Mouse (Mus musculus) testis, adult 2 months (tissue): Measurements from ENCODE around the gene Hist1h2ag. TPM values are rescaled to one million over a fixed set of nuclear protein-coding genes. Genes with fewer than 3 reads are reported as not detected.
A peak's percentile ranks its signal among the peaks of the same experiment; 100 is the strongest.

Experiments
- H3K27ac ChIP-seq: fragments of 200-500 bp; 2 replicates; pipeline ENCODE4 v1.5.1; 2012; ENCODE audit warnings: low read depth, low read length; ENCODE audit not compliant: control insufficient read depth, insufficient read depth
- H3K27me3 ChIP-seq: fragments of 200-500 bp; 2 replicates; pipeline ENCODE4 v1.6.1; 2012; ENCODE audit warnings: mild to moderate bottlenecking, low read length, moderate library complexity; ENCODE audit not compliant: control insufficient read depth, insufficient read depth
- H3K36me3 ChIP-seq: fragments of 200-500 bp; 2 replicates; pipeline ENCODE4 v1.6.1; 2012; ENCODE audit warnings: mild to moderate bottlenecking, low read length; ENCODE audit not compliant: control insufficient read depth, insufficient read depth
- H3K4me1 ChIP-seq: fragments of 200-500 bp; 2 replicates; pipeline ENCODE4 v1.6.1; 2012; ENCODE audit warnings: low read length; ENCODE audit not compliant: control insufficient read depth, insufficient read depth
- H3K4me3 ChIP-seq: fragments of 200-500 bp; 2 replicates; pipeline ENCODE4 v1.5.1; 2012; ENCODE audit warnings: low read depth, mild to moderate bottlenecking, low read length, moderate library complexity, mixed read lengths; ENCODE audit not compliant: control insufficient read depth
- CTCF ChIP-seq: fragments of 200-500 bp; IDR thresholded peaks from 2 replicates; pipeline ENCODE4 v1.5.1; 2012; ENCODE audit warnings: low read depth, mild to moderate bottlenecking, inconsistent platforms, low read length, moderate library complexity; ENCODE audit not compliant: control insufficient read depth, insufficient read depth, insufficient replicate concordance
- POLR2A ChIP-seq: fragments of 200-500 bp; IDR thresholded peaks from 2 replicates; pipeline ENCODE4 v1.6.1; 2012; ENCODE audit warnings: low read depth, mild to moderate bottlenecking, inconsistent platforms, low read length, moderate library complexity; ENCODE audit not compliant: control insufficient read depth
- polyA plus RNA-seq: library from polyadenylated mRNA; depleted of rRNA; stranded (reverse); fragments of >200 nt; gene quantifications from 2 replicates; pipeline ENCODE4 v1.2.3, GENCODE M21; 2012

Gene Hist1h2ag
- polyA plus RNA-seq, 1 experiment, result 4.8 TPM

DNA sequence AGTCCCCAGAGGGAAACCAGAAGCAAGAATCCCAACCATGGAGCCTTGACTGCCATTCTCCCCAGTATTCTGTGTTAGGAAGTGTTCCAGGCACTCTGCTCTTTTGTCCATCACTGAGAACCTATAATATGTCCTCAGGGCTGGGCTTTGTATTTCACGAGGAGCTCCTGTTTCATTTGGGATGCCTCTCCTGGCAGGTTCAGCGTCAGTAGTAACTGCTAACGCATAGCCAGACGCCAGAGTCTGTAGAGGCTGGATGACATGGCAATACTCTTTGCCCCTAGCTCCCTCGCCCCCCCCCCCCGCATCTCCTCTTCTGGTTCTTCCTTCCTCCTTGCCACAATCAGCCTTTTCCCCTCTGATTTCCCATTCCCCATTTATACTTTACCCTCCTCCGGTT, 33.1 kb downstream of the Hist1h2ag start, which contains the start of gene Prss16:
Gene Prss16 (minus strand): TSS at position 101 of the 400 bp plus-strand sequence.
- Histone ChIP-seq H3K36me3 (no peaks in the 10 kb centered on the region), H3K4me1 (peaks cover 11% of the 10 kb centered on the region), H3K4me3 (no peak within 1 kb of the TSS), H3K27ac (no peak within 1 kb of the TSS), H3K27me3 (peaks cover 5% of the 10 kb centered on the region)
- TF ChIP-seq CTCF (no peak), POLR2A (no peak)

DNA sequence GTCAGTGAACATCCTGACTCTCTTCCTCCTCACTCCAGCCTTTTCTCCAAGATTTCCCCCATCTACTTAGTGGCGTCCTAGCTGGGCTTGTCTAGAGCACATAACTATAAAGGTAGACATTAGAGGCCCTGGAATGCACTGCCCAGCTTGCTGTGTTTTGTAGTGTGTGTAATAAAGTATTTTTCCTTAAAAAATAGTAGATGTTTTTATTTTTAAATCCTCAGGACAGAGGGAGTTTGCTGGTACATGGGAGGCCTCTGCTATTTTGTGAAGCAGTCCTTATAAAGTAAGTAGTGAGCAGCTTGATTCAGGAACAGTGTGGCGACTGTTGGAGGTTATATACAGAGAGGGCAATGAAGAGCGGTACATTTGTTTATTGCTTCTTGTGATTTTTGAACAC, 34.0 kb downstream of the Hist1h2ag start:
- TF ChIP-seq POLR2A (no peak), CTCF (no peak)
- H3K27me3 ChIP-seq, result peaks cover 5% of the 10 kb centered on the region
- H3K4me3 ChIP-seq, result no peak overlapping the region
- no peak overlapping the region for H3K27ac ChIP-seq
- H3K4me1 ChIP-seq, result peaks cover 11% of the 10 kb centered on the region
- no peaks in the 10 kb centered on the region for H3K36me3 ChIP-seq

DNA sequence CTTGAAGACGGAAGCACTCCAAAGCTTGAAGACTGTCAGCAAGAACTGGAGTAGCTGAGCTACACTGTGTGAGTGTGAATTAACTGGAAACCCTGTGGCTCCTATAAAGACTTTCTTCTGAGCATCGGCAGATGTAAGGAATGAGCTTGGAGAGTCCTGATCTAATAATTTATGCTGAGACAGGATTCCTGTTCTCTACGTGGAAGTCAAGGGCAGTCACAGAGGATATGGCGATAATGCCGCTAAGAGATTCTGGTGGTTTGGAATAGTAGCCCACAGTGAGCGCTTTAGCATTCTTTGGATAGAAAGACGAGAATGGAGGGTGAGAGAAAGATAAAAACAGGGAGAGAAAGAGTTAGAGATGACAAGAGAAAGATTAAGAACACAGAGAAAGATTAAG, 34.9 kb downstream of the Hist1h2ag start:
- Histone ChIP-seq H3K4me1 (peaks cover 11% of the 10 kb centered on the region), H3K27ac (no peak overlapping the region), H3K27me3 (peaks cover 5% of the 10 kb centered on the region), H3K4me3 (no peak overlapping the region), H3K36me3 (no peaks in the 10 kb centered on the region)
- TF ChIP-seq POLR2A, result no peak
- no peak for TF ChIP-seq CTCF

DNA sequence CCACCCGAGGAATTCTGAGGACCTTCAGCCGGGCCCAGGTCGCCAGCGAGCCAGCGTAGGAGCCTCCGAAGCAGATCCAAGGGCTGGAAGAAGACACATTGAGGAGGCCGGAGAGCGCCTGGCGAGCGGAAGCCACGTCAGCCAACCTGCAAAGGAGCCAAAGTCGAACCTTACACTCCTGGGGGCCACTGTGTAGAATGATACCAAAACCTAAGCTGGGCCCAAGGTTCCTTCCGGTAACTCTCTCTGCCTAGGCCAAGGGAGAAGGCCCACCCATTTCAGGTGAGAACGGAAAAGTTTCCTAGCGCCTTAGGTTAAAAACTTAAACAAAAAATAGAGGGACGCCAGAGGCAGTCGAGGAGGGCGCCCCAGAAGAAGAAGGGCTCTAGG, 35.6 kb downstream of the Hist1h2ag start:
- H3K4me1 ChIP-seq, result peaks cover 11% of the 10 kb centered on the region
- no peaks in the 10 kb centered on the region for H3K36me3 ChIP-seq
- peaks cover 5% of the 10 kb centered on the region for H3K27me3 ChIP-seq
- no peak overlapping the region for H3K4me3 ChIP-seq
- H3K27ac ChIP-seq, result no peak overlapping the region
- TF ChIP-seq POLR2A (no peak), CTCF (no peak)

DNA sequence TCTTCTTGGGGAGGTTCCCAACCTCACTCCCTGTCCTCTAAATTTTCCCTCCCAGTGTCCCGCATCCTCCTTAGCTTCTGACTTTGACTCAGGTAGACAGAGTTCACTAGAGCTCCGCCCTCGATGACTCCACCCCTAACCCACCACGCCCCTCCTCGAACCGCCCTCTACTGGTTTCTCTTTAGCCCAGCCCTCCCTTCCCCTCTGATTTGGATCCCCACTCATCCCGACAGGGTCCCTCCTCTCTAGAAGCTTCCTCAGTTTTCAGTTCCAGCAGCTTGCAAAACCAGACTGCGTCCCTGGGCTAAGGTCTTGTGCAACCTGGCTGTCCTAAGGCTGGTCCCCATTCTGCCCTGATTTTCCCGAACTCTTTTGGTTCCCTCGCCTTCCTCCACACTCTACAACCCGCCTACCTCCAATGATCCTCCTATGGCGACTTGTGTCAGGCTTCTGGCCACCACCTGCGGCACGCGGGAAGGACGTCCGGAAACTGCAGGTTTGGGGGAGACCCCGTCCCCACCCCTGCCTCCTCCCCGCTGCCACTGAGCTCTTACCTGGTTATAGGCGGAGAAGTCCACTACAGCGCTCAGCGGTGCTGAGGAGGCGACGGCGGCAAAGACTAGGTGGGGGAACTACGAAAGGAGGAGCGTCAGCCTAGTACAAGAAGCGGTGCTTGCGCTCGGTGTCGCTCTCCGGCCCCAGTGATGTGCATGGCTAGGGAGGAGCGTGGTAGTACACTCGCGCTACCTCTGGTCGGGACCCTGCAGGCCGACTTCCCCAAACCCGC, 36.2 kb downstream of the Hist1h2ag start:
- H3K36me3 ChIP-seq, result no peaks in the 10 kb centered on the region
- H3K4me1 ChIP-seq, result peaks cover 11% of the 10 kb centered on the region
- no peak overlapping the region for H3K27ac ChIP-seq
- peak overlapping the region; percentile 32 for H3K4me3 ChIP-seq
- TF ChIP-seq POLR2A, result no peak
- no peak for TF ChIP-seq CTCF
- peaks cover 5% of the 10 kb centered on the region for H3K27me3 ChIP-seq

DNA sequence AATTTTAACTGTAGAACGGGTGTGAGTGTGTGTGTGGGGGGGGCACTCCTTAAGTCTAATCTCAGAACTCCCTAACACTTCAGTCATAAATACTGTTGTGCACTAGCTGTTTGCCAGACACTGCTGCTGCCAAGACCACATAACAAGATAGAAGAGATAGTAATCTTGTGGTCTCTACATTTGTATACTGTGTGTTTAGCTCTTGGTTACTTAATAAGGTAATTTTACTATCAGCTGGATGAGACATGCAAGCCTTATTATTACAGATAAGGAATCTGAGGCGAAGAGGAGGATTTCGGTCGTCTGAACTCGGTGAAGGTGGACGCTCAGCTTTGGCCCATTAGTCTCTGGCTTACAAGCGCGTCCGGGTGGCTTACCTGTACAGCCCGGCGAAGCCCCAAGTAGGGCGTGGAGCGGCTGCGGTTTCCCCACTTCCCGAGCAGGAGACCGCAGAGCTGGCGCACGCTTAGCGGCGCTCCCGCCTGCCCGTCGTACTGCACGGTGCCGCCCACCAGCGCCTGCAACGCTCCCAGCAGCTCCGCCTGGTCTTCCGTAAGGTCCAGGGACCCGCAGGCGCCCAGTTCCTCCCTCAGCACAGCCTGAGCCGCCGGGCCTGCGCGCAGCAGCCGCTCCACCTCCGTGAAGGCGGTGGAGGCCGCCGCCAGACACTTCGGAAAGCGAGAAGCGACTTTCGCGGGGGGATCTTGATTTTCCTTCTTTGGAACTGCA, 37.0 kb downstream of the Hist1h2ag start:
- Histone ChIP-seq H3K4me1 (peaks cover 11% of the 10 kb centered on the region), H3K27ac (no peak overlapping the region), H3K27me3 (peaks cover 5% of the 10 kb centered on the region), H3K4me3 (peak overlapping the region; percentile 32), H3K36me3 (no peaks in the 10 kb centered on the region)
- no peak for TF ChIP-seq POLR2A
- no peak for TF ChIP-seq CTCF

DNA sequence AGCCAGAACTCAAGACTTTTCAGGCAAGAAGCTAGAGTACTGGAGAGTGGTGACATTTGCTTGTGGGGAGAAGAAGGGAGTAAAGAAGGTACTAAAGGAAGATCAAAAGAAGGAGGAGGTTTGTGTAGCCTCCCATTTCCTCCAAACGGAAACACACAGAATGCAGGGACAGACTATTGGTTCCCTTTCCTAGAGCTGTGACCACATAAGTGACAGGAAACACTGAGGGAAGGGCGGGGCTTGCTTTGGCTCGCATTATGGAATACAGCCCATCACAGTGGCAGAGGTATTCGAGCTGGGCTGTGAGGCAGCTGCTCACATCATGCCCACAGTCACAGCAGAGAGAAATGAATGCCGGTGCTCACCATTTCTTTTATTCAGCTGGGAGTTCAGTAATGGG, 40.9 kb downstream of the Hist1h2ag start:
- Histone ChIP-seq H3K27ac (no peak overlapping the region), H3K27me3 (peaks cover 4% of the 10 kb centered on the region), H3K4me3 (no peak overlapping the region), H3K36me3 (no peaks in the 10 kb centered on the region), H3K4me1 (peaks cover 9% of the 10 kb centered on the region)
- no peak for TF ChIP-seq POLR2A
- no peak for TF ChIP-seq CTCF
